Mouse (Mus musculus) myocyte (in vitro differentiated cells): ENCODE results near the gene Trim69.

Experiments used
- REST ChIP-seq: IDR thresholded peaks from one replicate; pipeline ENCODE4 v1.6.1; 2011; ENCODE audit warnings: mild to moderate bottlenecking, control low read depth, moderate library complexity; ENCODE audit not compliant: insufficient read depth, insufficient read length
- TCF12 ChIP-seq: IDR thresholded peaks from one replicate; pipeline ENCODE4 v1.6.1; 2011; ENCODE audit warnings: mild to moderate bottlenecking, control low read depth; ENCODE audit not compliant: poor library complexity, insufficient read depth, severe bottlenecking

DNA sequence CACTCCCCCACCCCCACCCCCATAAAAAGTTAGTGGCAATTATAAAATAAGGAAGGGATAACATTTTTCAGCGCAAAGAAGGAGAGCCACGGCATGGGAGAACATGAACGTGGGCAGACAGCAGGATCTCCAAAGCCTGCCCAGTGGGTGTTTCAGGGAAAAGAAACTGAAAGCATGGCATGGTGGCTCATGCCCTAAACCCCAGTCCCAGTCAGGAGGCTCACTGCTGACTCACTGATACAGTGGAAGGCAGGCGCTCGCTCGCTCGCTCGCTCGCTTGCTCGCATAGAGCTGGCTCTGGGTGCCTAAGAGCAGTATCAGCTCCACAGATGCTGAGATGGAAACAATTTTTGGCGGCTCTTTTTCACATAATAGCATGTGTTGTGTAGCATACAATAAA is 3.8 kb downstream of the Trim69 start:
- TF ChIP-seq TCF12 (no peak), REST (no peak)
